Comparison of ENCODE assay signal across 16 mouse cellular contexts in genomic region chr2:90818710-90819109, GRCm38 (mm10). TPM values are rescaled to one million over a fixed set of nuclear protein-coding genes. Genes with fewer than 3 reads are reported as not detected.
"Had no signal": no experiment of that assay in that cellular context is flagged by ENCODE, and none has a peak within 500 bp of the region (broad histone marks: within the 10 kb centered on the region; RNA-seq: fewer than 3 reads in every experiment).

No protein-coding gene starts in this region.

- H3K27ac ChIP-seq: kidney, embryonic 15.5 days; limb, embryonic 12.5 days; liver, embryonic 13.5 days; lung, embryonic 15.5 days; macrophage; midbrain, embryonic 15.5 days; neural tube, embryonic 12.5 days had no signal

- H3K4me3 ChIP-seq: kidney, embryonic 15.5 days; limb, embryonic 12.5 days; liver, embryonic 13.5 days; lung, embryonic 15.5 days; megakaryocyte, embryonic 14.5 days; midbrain, embryonic 15.5 days; neural tube, embryonic 12.5 days had no signal

- DNase-seq: kidney, adult 2 months; kidney, postnatal 14 days; liver; liver, embryonic 13.5 days; liver, postnatal 0 days; lung, postnatal 14 days; thymus, adult 2 months; thymus, postnatal 36 days had no signal

RNA-seq across cellular contexts. Expression of gene Agbl2, which starts 36.2 kb away (rescaled TPM):
- total RNA-seq: neutrophil, adult 5-6 weeks had no signal
- polyA plus RNA-seq: liver, postnatal 0 days; macrophage had no signal
